In genomic region chr15:83210229-83210628, GRCm38 (mm10) we compare ENCODE assay signal across 8 mouse cellular contexts. TPM values are rescaled to one million over a fixed set of nuclear protein-coding genes. Genes with fewer than 3 reads are reported as not detected.
DNase-seq lines count a peak whose midpoint lies in the region; ATAC-seq and TF ChIP-seq lines count a peak whose summit lies in the region.

No protein-coding gene starts in this region.

- H3K9ac ChIP-seq in MEL (ENCODE audit: control insufficient read depth, low read depth, low read length, poor library complexity, severe bottlenecking): no peak overlapping the region
- H3K9ac ChIP-seq in forebrain, embryonic 14.5 days (ENCODE audit: low read length): no peak overlapping the region
- peak overlapping the region; percentile 53 for H3K9ac ChIP-seq in lung, embryonic 16.5 days (ENCODE audit: low read length)

- ATAC-seq in forebrain, embryonic 14.5 days: no peak
- peak; percentile 65 to 68 for ATAC-seq in hematopoietic stem cell, adult 5-6 weeks (replicated peaks in 1 of 2; ENCODE audit: insufficient read depth in 1 of 2, low FRiP score in 2 of 2, low TSS enrichment in 1 of 2, low read depth in 1 of 2, poor library complexity in 2 of 2, severe bottlenecking in 2 of 2)
- ATAC-seq in lung, embryonic 16.5 days (ENCODE audit: low read depth): peak; percentile 24; the same call in 1 of the 2 replicates
- ATAC-seq in activated CD4-positive, CD25-positive, alpha-beta regulatory T cell, adult 4 months: no peak

- no peak overlapping the region for H3K27ac ChIP-seq in MEL (ENCODE audit: control insufficient read depth, low read depth, low read length)
- no peak overlapping the region for H3K27ac ChIP-seq in forebrain, embryonic 14.5 days (ENCODE audit: low read depth, low read length)
- no peak overlapping the region for H3K27ac ChIP-seq in layer of hippocampus, adult 2 months
- H3K27ac ChIP-seq in lung, embryonic 16.5 days (ENCODE audit: low read length): no peak overlapping the region

- no peak for TF ChIP-seq EP300 in MEL (IDR thresholded peaks at IDR 0.05; ENCODE audit: low read depth in 1 of 2, low read length in 2 of 2)

- TF ChIP-seq RAD21 in MEL (IDR thresholded peaks at IDR 0.05; ENCODE audit: low read depth, low read length): peak; percentile 74

- TF ChIP-seq CTCF in MEL (IDR thresholded peaks at IDR 0.05 in 2 of 3, conservative IDR thresholded peaks at IDR 0.05 in 1 of 3; ENCODE audit: control insufficient read depth in 1 of 3, insufficient read depth in 1 of 3, low read depth in 2 of 3, low read length in 3 of 3, poor library complexity in 1 of 3, severe bottlenecking in 1 of 3): peak; percentile 66 to 81 (median 69)
- peak; percentile 58; the same call in 1 of the 2 replicates for TF ChIP-seq CTCF in brain, embryonic 14.5 days (IDR thresholded peaks at IDR 0.05; ENCODE audit: borderline replicate concordance, extremely low read depth, insufficient read depth, insufficient read length)
- peak; percentile 86 for TF ChIP-seq CTCF in layer of hippocampus, adult 2 months (conservative IDR thresholded peaks at IDR 0.05)

- no peaks in the 10 kb centered on the region for H3K9me3 ChIP-seq in MEL (replicated peaks; ENCODE audit: insufficient read depth, low read length)
- H3K9me3 ChIP-seq in forebrain, embryonic 14.5 days (replicated peaks; ENCODE audit: control insufficient read depth, low read length): no peaks in the 10 kb centered on the region
- no peaks in the 10 kb centered on the region for H3K9me3 ChIP-seq in lung, embryonic 16.5 days (ENCODE audit: control insufficient read depth, low read length)

- DNase-seq in MEL (ENCODE audit: low read depth, low spot score): peak; percentile 71
- DNase-seq in brain, embryonic 14.5 days (ENCODE audit: low read depth): peak; percentile 74
- peak; percentile 75 for DNase-seq in forebrain, embryonic 14.5 days (ENCODE audit: low spot score)
- peak; percentile 28 to 52 for DNase-seq in layer of hippocampus, adult 2 months (ENCODE audit: low spot score in 2 of 2)
- DNase-seq in retina, embryonic 14.5 days (ENCODE audit: low spot score): peak; percentile 77

- H3K4me2 ChIP-seq in forebrain, embryonic 14.5 days (ENCODE audit: low read length): peak overlapping the region; percentile 16
- H3K4me2 ChIP-seq in lung, embryonic 16.5 days (ENCODE audit: low read depth, low read length): peak overlapping the region; percentile 61

- H3K79me2 ChIP-seq in MEL (ENCODE audit: control insufficient read depth, insufficient read depth, low read length, poor library complexity): no peaks in the 10 kb centered on the region

- H3K4me1 ChIP-seq in MEL (ENCODE audit: control insufficient read depth in 1 of 2, insufficient read depth in 2 of 2, low read length in 2 of 2): no peaks in the 10 kb centered on the region
- H3K4me1 ChIP-seq in forebrain, embryonic 14.5 days (ENCODE audit: control insufficient read depth, insufficient read depth, low read length): no peaks in the 10 kb centered on the region
- H3K4me1 ChIP-seq in lung, embryonic 16.5 days (replicated peaks; ENCODE audit: control insufficient read depth, insufficient read depth, low read length): peaks cover 9% of the 10 kb centered on the region

- TF ChIP-seq POLR2A in MEL (IDR thresholded peaks at IDR 0.05; ENCODE audit: control insufficient read depth in 1 of 2, insufficient read depth in 1 of 2, low read depth in 1 of 2, low read length in 2 of 2, poor library complexity in 1 of 2): no peak
- no peak for TF ChIP-seq POLR2A in brain, embryonic 14.5 days (IDR thresholded peaks at IDR 0.05; ENCODE audit: borderline replicate concordance, extremely low read depth, insufficient read depth, insufficient read length, poor library complexity, severe bottlenecking)

- no peaks in the 10 kb centered on the region for H3K36me3 ChIP-seq in MEL (ENCODE audit: control insufficient read depth in 1 of 2, insufficient read depth in 2 of 2, low read length in 2 of 2)
- no peaks in the 10 kb centered on the region for H3K36me3 ChIP-seq in forebrain, embryonic 14.5 days (ENCODE audit: control insufficient read depth, insufficient read depth, low read length)
- H3K36me3 ChIP-seq in lung, embryonic 16.5 days (ENCODE audit: control insufficient read depth, insufficient read depth, low read length): no peaks in the 10 kb centered on the region

- 21% methylated on average over 11 of the region's 11 CpGs for WGBS in forebrain, embryonic 14.5 days
- WGBS in lung, embryonic 16.5 days: 17% methylated on average over 11 of the region's 11 CpGs

- no peak overlapping the region for H3K4me3 ChIP-seq in MEL (ENCODE audit: control insufficient read depth in 1 of 2, insufficient read depth in 1 of 2, low read depth in 2 of 2, low read length in 2 of 2)
- H3K4me3 ChIP-seq in forebrain, embryonic 14.5 days (ENCODE audit: low read depth, low read length): no peak overlapping the region
- H3K4me3 ChIP-seq in layer of hippocampus, adult 2 months: no peak overlapping the region
- peak overlapping the region; percentile 34 for H3K4me3 ChIP-seq in lung, embryonic 16.5 days (ENCODE audit: low read length)

- H3K27me3 ChIP-seq in MEL (ENCODE audit: control insufficient read depth in 1 of 2, insufficient read depth in 2 of 2, low read length in 2 of 2): no peaks in the 10 kb centered on the region
- H3K27me3 ChIP-seq in forebrain, embryonic 14.5 days (replicated peaks; ENCODE audit: control insufficient read depth, insufficient read depth, low read length): no peaks in the 10 kb centered on the region; the same call in 1 of the 2 replicates
- H3K27me3 ChIP-seq in lung, embryonic 16.5 days (ENCODE audit: control insufficient read depth, insufficient read depth, low read depth, low read length): no peaks in the 10 kb centered on the region

TF ChIP-seq in MEL, 35 proteins besides CTCF, POLR2A, EP300 and RAD21:
- TF ChIP-seq SMC3 (IDR thresholded peaks at IDR 0.05; ENCODE audit: low read depth, low read length) (peak; percentile 94), ZC3H11A (IDR thresholded peaks at IDR 0.05; ENCODE audit: low read depth, low read length) (peak; percentile 69), TAL1 (IDR thresholded peaks at IDR 0.05; ENCODE audit: low read length) (no peak)
TF ChIP-seq in MEL: peak in this region for 2.

RNA-seq across cellular contexts. Expression of gene Cyb5r3, which starts 37.8 kb away (rescaled TPM):
- total RNA-seq in MEL (2012; rRNA removed): 20.8 and 22.6 TPM in 2 replicates
- 10 to 100 TPM in 1 of 2 experiments, not detected in 1; 67.0 TPM for polyA plus RNA-seq in MEL (2012; ENCODE audit: insufficient read depth in 1 of 2, insufficient read length in 2 of 2, low read depth in 1 of 2, low replicate concordance in 2 of 2, missing spikeins in 1 of 2)
- 49.4 and 85.4 TPM in 2 replicates for polyA plus RNA-seq in brain, embryonic 14.5 days (2012; rRNA removed)
- 63.3 and 75.1 TPM in 2 replicates for polyA plus RNA-seq in forebrain, embryonic 14.5 days (2014; fragmentation: Nextera tagmentation; extraction: Ambion mirVana)
- 28.6 and 38.4 TPM in 2 replicates for total RNA-seq in hematopoietic stem cell, adult 5-6 weeks (2017)
- 10 to 100 TPM; 63.7 to 65.6 TPM for total RNA-seq in layer of hippocampus, adult 2 months (2021)
- polyA plus RNA-seq in lung, embryonic 16.5 days (2015; fragmentation: Nextera tagmentation; extraction: Ambion mirVana): 184 and 192 TPM in 2 replicates
- 10 to 100 TPM; 55.9 to 73.9 TPM for polyA plus RNA-seq in activated CD4-positive, CD25-positive, alpha-beta regulatory T cell, adult 4 months (2017; shearing (Covaris generic))

RNA-seq across cellular contexts. Expression of gene A4galt, which starts 41.3 kb away (rescaled TPM):
- total RNA-seq in MEL (2012; rRNA removed): not detected in 2 replicates
- not detected for polyA plus RNA-seq in MEL (2012; ENCODE audit: insufficient read depth in 1 of 2, insufficient read length in 2 of 2, low read depth in 1 of 2, low replicate concordance in 2 of 2, missing spikeins in 1 of 2)
- 1.8 and 4.2 TPM in 2 replicates for polyA plus RNA-seq in brain, embryonic 14.5 days (2012; rRNA removed)
- 1.5 and 2.3 TPM in 2 replicates for polyA plus RNA-seq in forebrain, embryonic 14.5 days (2014; fragmentation: Nextera tagmentation; extraction: Ambion mirVana)
- total RNA-seq in hematopoietic stem cell, adult 5-6 weeks (2017): not detected in 2 replicates
- 1 to 10 TPM; 3.2 to 3.6 TPM for total RNA-seq in layer of hippocampus, adult 2 months (2021)
- polyA plus RNA-seq in lung, embryonic 16.5 days (2015; fragmentation: Nextera tagmentation; extraction: Ambion mirVana): 2.3 and 3.0 TPM in 2 replicates
- polyA plus RNA-seq in activated CD4-positive, CD25-positive, alpha-beta regulatory T cell, adult 4 months (2017; shearing (Covaris generic)): not detected

Comparison
In these comparisons a context has a peak if more than half of its experiments do, and no peak if none do; other contexts are left out.
1. ATAC-seq: peak in hematopoietic stem cell, adult 5-6 weeks (2 of 2) and lung, embryonic 16.5 days (single experiment); none in forebrain, embryonic 14.5 days (single experiment) and activated CD4-positive, CD25-positive, alpha-beta regulatory T cell, adult 4 months (single experiment).
2. Peak in every context shown above with its lines, with median percentiles within 50 percentile points of each other: DNase-seq and CTCF ChIP-seq.